Mouse (Mus musculus): ENCODE data around the gene Tmem150a.

Tmem150a gene

DNA sequence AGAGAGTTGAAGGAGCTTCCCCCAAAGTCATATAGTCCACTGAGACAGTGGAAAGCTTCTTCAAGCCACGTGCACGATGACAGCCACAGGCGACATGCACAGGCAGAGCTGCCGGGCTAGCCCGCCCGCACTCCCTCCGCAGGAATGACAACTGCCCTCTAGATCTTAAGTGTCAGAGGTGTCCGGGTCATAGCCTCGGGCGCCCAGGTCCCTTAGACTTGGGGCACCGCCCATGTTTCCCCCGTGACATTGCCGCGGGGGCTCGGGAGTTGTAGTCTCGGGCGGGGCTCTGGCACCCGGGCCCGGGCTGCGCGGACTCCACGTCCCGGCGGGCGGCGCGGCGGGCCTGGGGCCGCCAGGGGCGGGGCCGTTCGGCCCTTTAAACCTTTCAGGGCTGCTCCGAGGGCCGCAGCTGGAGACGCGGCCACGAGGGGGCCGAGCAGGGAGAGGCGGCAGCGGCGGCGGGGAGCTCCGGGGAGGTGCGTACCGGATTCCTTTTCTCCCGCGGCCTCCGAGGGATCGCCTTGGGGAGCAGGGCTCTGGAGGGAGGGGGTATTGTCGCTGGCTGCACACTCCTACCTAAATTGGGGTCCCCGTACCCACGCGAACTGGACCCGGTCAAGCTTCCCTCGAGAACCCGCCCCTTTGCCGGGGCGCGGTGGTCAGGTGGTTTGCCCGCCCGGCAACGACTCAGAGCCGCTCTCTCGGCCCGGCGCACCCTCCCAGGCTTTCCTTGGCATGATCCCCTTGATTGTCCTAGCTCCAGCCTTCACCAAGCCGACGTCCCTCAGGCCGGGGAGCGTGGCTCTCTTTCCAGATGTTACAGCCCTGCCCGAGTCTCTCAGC lies at the start of gene Tmem150a:
TSS of gene Tmem150a (plus strand) at position 382 of the 846 bp plus-strand sequence.
- DNase-seq (ENCODE audit: low spot score): peak; percentile 70

DNA sequence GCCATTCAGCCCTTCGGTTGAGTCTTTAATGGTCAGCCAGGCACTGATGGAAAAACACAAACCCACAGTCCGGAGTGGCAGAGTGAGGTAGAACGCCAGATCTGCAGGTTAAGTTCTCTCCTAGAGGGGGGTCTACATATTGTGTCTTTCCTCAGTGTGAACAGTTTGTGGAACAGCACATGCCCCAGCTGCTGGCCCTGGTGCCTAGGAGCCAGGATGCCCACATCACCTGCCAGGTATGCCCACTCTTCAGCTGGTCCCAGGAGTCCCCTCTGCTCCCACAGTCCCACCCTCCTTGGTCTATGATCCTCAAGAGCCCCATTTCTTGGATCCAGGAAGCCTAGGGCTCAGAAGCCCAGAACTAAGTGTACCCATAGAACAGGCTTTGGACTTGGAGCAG lies 43.0 kb upstream of the Tmem150a start:
- no peak for DNase-seq (ENCODE audit: low spot score)

DNA sequence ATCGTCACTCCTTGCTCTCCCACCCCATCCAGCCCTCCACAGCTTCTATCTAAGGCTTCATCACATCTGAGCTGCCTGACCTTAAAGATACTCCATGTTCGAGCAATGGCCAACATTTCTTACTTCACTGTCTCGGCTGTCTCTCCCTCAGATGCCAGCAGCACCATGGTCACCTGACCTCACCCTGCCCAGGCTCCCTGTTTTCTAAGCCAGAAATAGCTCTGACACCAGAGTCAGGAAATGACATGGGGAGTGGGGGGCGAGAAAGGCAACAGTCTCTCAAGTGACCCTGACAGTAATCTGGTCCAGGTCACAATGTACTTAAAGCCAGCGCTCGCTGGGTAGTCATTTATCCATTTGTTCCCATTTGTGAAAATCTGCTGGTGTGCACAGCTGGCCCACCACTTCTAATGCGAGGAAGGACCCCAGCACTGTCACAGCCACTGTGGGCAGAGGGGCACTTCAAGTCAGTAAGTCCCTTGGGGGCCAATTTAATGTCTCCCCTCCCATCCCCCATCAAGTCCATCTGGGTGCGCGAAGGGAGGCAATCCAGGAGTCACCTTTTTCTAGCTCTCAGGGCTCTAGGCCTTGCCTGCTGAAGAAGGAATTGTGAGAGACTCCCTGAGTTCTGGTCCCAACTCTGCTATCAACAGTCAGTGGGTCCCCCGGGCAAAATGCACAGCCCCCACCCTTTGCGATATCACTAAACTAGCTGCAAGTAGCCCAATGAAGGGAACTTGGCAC lies 42.0 kb upstream of the Tmem150a start:
- DNase-seq (ENCODE audit: low spot score): no peak

DNA sequence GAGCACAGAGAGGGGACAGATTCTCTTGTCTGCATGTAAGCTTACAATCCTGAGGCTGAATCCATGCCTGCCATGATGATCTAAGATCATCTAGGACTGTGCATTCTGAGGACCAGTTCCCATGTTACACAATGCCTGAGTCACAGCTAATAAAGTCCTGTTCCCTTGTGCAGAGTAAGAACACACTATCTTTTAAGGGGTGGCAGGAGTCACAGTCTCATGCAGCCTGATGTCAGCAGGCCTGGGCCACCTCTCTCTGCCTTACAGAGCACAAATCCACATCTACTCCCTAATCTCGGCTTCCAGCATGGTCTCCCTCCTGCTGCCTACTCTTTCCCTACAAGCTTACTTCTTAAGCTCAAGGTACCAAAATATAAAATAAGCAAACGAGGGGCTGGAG lies 39.9 kb upstream of the Tmem150a start:
- no peak for DNase-seq (ENCODE audit: low spot score)

GRCm38 (mm10) chr6:72316044-72316443 lies 39.2 kb upstream of the Tmem150a start:
- no peak for DNase-seq (ENCODE audit: low spot score)

DNA sequence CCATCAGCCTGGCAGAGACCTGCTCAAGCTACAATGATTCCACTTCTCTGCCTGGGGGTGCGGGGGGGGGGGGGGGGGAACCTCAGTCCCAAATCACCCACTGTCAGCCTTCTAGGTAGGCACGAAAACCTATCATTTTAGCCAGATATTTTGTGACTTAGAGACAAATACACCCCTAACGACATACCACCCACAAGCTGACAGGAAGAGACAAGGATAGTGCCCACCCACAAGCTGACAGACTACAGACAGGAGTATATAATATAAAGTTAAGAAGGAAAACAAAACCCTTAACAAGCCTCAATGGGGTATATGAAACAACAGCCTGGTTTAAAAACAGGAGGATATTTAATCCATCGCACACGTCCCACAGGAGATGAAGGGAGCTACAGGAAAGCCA lies 36.8 kb upstream of the Tmem150a start:
- DNase-seq (ENCODE audit: low spot score): no peak

DNA sequence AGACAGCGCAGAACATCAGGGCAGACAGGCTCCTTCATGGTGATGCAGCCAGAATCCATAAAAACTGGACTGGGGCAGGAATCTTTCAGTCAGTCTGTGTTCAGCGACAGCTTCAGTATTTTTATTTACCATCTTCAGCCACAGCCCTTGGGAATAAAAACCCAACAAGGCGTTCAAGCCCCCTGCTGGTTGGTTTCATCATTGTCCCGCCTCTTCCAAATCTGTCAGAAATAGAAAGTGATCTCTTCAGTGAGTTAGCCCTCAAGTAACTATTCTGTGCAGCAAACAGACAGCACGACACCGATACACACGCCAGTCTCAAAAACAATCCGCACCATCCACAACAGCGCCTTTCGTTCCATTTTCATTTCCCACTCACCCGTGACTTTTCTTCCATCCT lies 36.2 kb upstream of the Tmem150a start:
- DNase-seq (ENCODE audit: low spot score): peak; percentile 36

DNA sequence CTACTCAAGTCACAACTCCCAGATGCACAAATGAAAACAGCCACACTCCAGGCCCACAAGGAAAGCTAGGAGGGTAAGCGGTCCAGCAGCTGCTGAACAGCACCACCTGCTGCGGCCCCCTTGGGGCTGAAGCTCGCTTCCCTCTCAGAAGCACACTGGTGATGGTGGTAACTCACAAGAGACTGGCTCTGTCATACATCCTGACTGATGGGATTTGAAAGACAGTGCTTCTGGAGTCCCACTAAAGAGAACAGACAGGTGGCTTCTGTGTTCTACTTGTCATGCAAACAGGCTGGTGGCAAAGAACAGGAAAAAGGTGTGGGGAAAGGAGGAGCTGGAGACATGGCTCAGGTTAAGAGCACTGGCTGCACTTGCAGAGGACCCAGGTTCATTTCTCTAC lies 32.3 kb upstream of the Tmem150a start:
- DNase-seq (ENCODE audit: low spot score): no peak

DNA sequence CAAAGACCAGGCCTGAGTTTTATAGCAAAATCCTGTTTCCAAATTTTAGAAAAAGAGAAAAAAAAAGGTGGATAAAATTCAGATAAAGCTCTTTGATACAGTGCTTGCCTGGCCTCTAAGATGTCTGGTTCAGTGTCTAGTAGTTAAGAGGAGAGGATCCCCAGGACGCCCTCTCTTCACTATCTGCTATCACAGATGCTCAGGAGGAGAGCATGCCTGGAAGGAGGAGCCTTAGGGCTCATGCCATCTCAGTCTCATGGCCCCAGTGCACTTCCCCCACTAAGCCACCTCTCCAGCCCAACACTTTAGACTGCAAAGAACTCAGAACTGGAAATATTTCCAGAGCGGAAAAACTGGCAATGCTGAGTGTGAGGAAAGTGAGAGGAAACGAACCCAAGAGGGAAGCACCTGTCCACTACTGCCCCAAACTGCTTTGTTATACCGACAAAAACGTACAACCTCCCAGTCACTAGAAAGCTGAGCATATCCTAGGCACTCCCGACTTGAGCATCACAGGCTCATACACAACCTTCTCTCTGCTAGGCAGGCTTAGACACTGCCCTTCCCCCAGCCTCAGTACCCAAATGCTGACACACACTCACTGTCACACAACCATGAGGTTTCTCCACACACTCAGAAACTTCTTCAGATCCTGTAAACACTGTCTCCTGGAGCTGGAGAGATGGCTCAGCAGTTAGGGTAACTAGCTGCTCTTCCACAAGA lies 31.3 kb upstream of the Tmem150a start:
- DNase-seq (ENCODE audit: low spot score): no peak

DNA sequence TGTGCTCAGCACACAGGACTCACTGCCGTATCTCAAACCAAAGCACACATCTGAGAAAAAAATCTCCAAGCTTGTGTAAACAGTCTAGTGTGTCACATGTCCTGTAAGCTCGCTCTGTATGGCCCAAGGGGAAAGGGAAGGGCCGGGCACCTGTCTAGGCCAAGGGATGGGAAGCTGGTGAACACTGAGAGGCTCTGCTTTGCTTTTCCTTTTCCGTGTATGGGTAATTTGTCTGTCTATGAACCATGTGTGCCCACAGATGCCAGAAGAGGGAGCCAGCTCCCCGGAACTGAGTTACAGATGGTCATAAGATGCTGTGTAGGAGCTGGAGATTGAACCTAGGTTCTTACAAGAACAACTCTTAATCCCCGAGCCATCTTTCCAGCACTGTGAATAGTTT lies 29.0 kb upstream of the Tmem150a start:
- DNase-seq (ENCODE audit: low spot score): no peak

- DNase-seq (ENCODE audit: low spot score): no peak
These were observed 26.2 kb upstream of the Tmem150a start for GRCm38 (mm10) chr6:72329019-72329418.

GRCm38 (mm10) chr6:72330133-72330532 lies 25.1 kb upstream of the Tmem150a start:
- no peak for DNase-seq (ENCODE audit: low spot score)

- DNase-seq (ENCODE audit: low spot score): no peak
These were observed 22.1 kb upstream of the Tmem150a start for GRCm38 (mm10) chr6:72333111-72333510.

- no peak for DNase-seq (ENCODE audit: low spot score)
These were observed 14.8 kb upstream of the Tmem150a start for GRCm38 (mm10) chr6:72340481-72340880.

GRCm38 (mm10) chr6:72344396-72345073 lies 10.7 kb upstream of the Tmem150a start:
- no peak for DNase-seq (ENCODE audit: low spot score)

GRCm38 (mm10) chr6:72345074-72345567 lies 10.1 kb upstream of the Tmem150a start, which contains the start of gene Usp39:
Usp39 (minus strand) TSS chr6:72345184.
- peak; percentile 79 for DNase-seq (ENCODE audit: low spot score)

- DNase-seq (ENCODE audit: low spot score): no peak
These were observed 9.6 kb upstream of the Tmem150a start for GRCm38 (mm10) chr6:72345633-72346032.

DNA sequence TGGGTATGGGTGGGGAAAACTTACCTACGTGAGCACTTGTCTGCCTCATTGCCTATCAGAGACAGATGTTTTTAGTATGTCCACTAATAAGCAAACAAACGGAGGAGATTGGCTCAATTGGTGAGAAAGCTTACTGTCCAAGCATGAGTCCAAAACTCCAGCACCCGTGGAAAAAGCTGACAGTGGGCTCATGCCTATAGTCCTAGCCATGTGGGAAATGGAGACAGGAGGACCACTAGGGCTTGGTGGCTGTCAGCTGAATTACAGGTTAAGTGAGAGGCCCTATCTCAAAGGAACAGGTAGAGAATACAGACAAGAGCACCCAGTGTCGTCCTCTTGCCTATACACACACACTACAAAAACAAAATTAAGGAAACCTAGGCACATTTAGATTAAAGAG lies 9.0 kb upstream of the Tmem150a start:
- no peak for DNase-seq (ENCODE audit: low spot score)

DNA sequence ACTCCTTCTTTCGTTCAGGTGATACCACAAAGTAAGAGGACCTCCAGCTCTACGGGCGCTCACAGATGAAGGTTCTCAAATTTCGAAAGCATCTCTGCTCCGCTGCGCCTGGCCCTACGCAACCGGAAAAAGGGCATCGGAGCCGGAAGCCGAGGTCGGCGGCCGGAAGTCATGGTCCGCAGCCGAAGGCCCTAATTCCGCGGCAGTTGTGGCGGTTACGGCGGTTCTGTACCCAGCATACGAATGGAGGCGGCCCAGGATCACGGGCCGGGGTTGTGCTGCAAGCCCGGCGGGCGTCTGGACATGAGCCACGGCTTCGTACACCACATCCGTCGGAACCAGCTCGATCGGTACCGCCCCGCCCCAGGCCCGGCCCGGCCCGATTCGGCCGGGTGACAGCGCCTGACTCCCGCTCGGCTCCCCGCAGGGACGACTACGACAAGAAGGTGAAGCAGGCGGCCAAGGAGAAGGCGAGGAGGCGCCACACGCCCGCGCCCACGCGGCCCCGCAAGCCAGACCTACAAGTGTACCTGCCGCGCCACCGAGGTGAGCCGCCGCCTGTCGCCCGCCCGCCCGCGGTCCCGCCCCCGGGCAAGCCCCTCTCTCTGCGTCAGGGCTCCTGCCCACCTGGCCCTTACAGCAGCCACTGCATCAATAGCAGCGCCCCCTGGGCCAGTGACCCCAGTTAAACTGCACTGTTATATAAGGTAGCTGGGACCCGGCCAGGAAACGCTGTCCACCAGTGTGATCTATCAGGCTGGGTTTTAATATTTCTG lies 7.9 kb upstream of the Tmem150a start, which contains the start of gene 0610030E20Rik:
TSS of gene 0610030E20Rik (plus strand) at position 152 of the 776 bp plus-strand sequence.
- peak; percentile 53 for DNase-seq (ENCODE audit: low spot score)

DNA sequence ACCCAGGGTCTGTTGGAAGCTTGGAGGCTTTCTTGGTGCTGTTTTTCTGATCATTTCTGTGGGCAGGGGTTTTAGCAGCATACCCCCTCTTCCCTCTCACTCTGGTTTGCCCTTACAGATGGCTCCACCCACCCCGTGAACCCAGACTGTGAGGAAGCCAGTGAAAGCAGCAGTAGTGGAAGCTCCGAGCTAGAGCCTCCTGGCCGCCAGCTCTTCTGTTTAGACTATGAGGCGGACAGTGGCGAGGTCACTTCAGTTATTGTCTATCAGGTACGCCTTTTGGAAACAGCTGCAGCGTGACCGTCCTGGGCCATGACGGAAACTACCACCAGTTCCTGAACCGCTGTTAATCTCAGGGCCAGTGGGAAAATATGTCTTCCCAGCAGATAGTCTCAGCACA lies 6.8 kb upstream of the Tmem150a start:
- DNase-seq (ENCODE audit: low spot score): no peak

DNA sequence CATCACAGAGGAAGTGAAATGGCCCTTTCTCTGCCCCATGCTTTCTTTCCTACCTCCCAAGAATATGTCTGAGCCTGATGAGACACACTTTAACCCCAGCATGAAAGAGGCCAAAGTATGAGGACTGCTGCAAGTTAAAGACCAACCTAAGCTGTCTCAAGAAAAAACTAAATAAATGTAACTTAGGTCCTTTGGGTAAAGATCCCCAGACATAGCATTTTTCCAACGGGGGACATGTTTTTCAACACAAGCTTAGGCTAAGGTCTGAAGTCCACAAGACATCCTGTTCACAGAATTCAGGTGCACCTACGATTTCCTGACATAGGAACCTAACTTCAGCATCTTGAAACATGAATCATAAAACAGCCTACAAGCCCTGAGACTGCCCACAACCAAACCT lies 5.0 kb upstream of the Tmem150a start:
- DNase-seq (ENCODE audit: low spot score): no peak
